Mouse (Mus musculus) lung, adult 2 months (tissue): ENCODE results near the gene Pde4b. TPM values are rescaled to one million over a fixed set of nuclear protein-coding genes. Genes with fewer than 3 reads are reported as not detected.

ENCODE experiments used
- DNase-seq: peaks from one replicate; pipeline ENCODE4 v3.0.0; 2022
- H3K4me1 ChIP-seq: fragments of 200-500 bp; 2 replicates; pipeline ENCODE4 v1.6.1; 2011; ENCODE audit warnings: low read length; ENCODE audit not compliant: control insufficient read depth, insufficient read depth
- H3K4me3 ChIP-seq: fragments of 200-500 bp; replicated peaks from 2 replicates; pipeline ENCODE3; 2011; ENCODE audit warnings: low read depth, mild to moderate bottlenecking, control low read depth, low read length; ENCODE audit errors: extremely low read depth
- CTCF ChIP-seq: fragments of 200-500 bp; IDR thresholded peaks from 2 replicates; pipeline ENCODE4 v1.5.1; 2011; ENCODE audit warnings: mild to moderate bottlenecking, low read length, control low read depth; ENCODE audit not compliant: insufficient read depth
- POLR2A ChIP-seq: fragments of 200-500 bp; IDR thresholded peaks from 2 replicates; pipeline ENCODE4 v1.6.1; 2011; ENCODE audit warnings: low read depth, mild to moderate bottlenecking, control low read depth, low read length, borderline replicate concordance; ENCODE audit errors: extremely low read depth
- WGBS: fragments of 180-500 bp; shearing (Covaris S2); methylation state at CpG from one replicate; pipeline ENCODE4 v1.1.7; 2018; 5-methylcytosine and 5-hydroxymethylcytosine counted together
- polyA plus RNA-seq: library from polyadenylated mRNA; depleted of rRNA; stranded (reverse); fragments of >200 nt; gene quantifications from 2 replicates; pipeline ENCODE4 v1.2.3, GENCODE M21; 2012

The Pde4b gene
- polyA plus RNA-seq, 1 experiment = 23.1 TPM

DNA sequence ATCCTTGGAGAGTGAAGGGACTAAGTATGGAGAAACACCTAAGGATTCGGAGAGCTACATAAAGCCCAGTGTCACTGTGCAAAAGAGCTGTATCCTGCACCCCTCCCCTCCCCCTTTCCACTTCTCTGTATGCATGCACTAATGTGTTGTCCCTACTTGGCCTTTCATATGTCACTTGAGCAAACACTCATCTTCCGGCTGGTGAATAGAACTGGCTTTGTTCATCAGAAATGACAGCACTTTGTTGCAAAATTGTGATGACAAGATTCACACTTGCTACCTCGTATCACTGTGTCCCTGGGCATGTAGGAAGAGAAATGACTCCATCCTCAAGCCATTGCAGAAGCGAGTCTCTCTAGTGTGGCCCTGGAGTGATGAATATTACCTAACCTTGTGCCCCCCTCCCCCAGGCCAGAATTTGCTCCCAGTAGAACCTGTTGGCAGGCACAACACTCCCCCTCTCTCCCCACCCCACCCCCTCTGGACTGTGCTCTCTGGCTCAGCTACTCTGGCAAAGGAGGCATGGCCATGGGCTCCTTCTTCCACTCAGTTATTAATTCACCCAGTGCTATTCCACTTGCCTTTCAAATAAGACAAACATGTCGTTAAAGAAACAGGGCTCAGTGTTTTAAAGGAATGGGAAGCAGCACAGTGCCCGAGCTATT, 497.4 kb downstream of the Pde4b start:
- DNase-seq = peak; percentile 3

GRCm38 (mm10) chr4:102585541-102585940, 498.2 kb downstream of the Pde4b start:
- H3K4me3 ChIP-seq = no peak overlapping the region
- 23% methylated on average over 4 of the region's 4 CpGs for WGBS
- DNase-seq = peak; percentile 1
- TF ChIP-seq POLR2A (no peak), CTCF (no peak)
- peaks cover 17% of the 10 kb centered on the region for H3K4me1 ChIP-seq

More for the DNA sequence above, 497.4 kb downstream of the Pde4b start:
- no peak for TF ChIP-seq CTCF
- Histone ChIP-seq H3K4me1 (peaks cover 21% of the 10 kb centered on the region), H3K4me3 (no peak overlapping the region)
- 23% methylated on average over 6 of the region's 6 CpGs for WGBS

DNA sequence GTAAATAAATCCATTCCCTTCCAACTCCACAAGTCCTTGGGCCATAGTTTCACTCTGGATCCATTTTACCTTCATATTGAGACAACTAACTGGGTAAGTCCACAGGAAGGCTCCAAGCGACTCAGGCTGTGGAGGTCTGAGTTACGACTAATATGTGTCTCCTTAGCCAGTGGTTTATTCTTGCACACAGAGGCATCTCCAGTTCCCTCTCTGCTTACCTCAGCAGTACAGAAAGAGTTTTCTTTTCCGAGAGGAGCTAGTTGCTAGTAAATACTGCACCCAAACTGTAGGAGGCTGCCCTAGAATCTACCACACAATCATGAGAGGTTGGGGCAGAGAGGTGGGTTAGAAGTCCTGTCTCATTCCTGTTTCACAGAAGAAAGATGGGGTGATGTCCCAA, 499.4 kb downstream of the Pde4b start:
- 79% methylated on average over 3 of the region's 3 CpGs for WGBS
- TF ChIP-seq POLR2A = no peak
- TF ChIP-seq CTCF = no peak
- no peak for DNase-seq
- Histone ChIP-seq H3K4me3 (no peak overlapping the region), H3K4me1 (peaks cover 17% of the 10 kb centered on the region)

DNA sequence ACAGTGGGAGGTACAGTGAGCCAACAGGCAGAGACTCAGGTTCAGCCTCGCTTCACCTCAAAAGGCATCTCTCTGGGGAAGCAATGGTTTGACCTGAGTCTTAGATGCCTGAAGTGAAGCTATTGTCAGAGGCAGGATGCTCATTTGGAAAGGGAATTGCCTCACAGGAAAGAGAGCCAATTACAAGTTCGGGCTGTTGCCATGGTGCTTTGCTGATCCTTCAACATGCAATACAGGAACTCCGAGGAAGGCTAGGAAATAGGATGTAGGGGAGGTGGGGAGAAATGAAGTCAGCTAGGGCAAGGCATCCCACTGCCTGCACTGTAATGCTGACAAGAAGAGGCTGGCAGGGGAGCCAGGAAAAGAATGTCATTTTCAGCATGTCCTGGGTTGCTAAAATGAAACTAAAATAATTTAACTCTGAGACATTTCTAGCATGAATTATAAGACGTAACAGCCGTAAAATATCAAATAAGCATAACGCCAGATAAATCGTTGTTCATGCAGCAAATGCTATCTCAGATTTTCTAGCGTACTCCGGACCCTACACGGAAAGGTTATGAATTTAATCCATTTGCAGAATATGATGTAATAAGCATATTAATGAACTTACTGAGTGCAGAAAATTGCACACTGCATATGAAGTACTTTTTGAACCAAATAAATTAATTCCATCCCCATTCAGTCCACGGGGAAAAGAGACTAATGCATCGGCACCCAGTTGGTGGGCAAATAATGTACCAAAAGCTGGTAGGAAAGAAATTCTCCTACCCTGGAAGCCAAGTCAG, 501.5 kb downstream of the Pde4b start:
- peak overlapping the region; percentile 59 for H3K4me3 ChIP-seq
- WGBS = 29% methylated on average over 12 of the region's 12 CpGs
- TF ChIP-seq POLR2A (no peak), CTCF (no peak)
- DNase-seq = no peak
- peaks cover 17% of the 10 kb centered on the region for H3K4me1 ChIP-seq

- TF ChIP-seq POLR2A = no peak
- Histone ChIP-seq H3K4me1 (peaks cover 15% of the 10 kb centered on the region), H3K4me3 (peak overlapping the region; percentile 28)
- WGBS = 12% methylated on average over 9 of the region's 9 CpGs
- no peak for DNase-seq
Observed at GRCm38 (mm10) chr4:102589537-102590031, 502.2 kb downstream of the Pde4b start.

GRCm38 (mm10) chr4:102591798-102592197, 504.5 kb downstream of the Pde4b start:
- Histone ChIP-seq H3K4me1 (peaks cover 10% of the 10 kb centered on the region), H3K4me3 (no peak overlapping the region)
- TF ChIP-seq POLR2A (no peak), CTCF (no peak)
- WGBS = 46% methylated on average over 4 of the region's 4 CpGs
- no peak for DNase-seq

DNA sequence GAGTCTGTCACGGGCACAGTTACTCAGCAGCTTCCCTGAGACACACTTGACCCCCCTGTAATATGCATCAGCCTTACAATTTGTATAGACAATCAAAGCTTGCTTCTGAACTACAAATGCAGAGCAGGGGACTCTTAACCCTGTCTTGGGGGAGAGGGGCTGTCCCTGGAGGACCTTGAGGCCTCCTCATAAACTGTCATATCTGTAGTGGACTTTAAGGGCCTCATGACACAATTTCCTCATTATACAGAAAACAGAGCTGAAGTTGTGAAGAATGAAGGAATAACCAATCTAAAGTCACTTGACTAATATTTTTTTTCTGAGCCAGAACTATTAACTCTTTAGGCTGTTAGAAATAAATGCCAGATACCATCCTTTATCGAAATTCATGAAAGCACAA, 505.2 kb downstream of the Pde4b start:
- TF ChIP-seq POLR2A (no peak), CTCF (no peak)
- Histone ChIP-seq H3K4me3 (no peak overlapping the region), H3K4me1 (peaks cover 10% of the 10 kb centered on the region)
- DNase-seq = no peak
- 83% methylated on average over 2 of the region's 2 CpGs for WGBS

DNA sequence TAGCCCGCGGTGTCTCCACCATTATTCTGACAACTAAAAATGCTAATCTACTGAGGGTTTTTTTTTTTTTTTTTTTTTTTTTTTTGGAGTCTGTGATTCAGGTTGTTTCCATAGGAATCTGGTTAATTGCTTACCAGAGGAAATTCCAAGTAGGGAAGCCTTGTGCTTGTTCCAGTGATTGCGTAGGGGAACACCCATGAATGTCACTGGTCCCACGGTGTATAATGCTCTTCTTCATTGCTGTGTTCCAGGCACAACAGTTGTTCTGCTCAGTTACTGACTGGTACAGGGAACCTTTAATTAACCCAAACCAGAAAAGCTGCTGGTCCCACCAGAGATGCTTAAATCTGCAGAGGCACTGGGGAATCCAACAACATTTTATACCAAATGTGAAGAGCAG, 506.3 kb downstream of the Pde4b start:
- H3K4me3 ChIP-seq = no peak overlapping the region
- peaks cover 3% of the 10 kb centered on the region; the same call in 1 of the 2 replicates for H3K4me1 ChIP-seq
- WGBS = 49% methylated on average over 4 of the region's 4 CpGs
- TF ChIP-seq POLR2A = no peak
- no peak for TF ChIP-seq CTCF
- no peak for DNase-seq

GRCm38 (mm10) chr4:102594506-102594905, 507.2 kb downstream of the Pde4b start:
- 86% methylated on average over 3 of the region's 3 CpGs for WGBS
- TF ChIP-seq POLR2A (no peak), CTCF (no peak)
- Histone ChIP-seq H3K4me1 (no peaks in the 10 kb centered on the region; the same call in 1 of the 2 replicates), H3K4me3 (no peak overlapping the region)
- DNase-seq = no peak

DNA sequence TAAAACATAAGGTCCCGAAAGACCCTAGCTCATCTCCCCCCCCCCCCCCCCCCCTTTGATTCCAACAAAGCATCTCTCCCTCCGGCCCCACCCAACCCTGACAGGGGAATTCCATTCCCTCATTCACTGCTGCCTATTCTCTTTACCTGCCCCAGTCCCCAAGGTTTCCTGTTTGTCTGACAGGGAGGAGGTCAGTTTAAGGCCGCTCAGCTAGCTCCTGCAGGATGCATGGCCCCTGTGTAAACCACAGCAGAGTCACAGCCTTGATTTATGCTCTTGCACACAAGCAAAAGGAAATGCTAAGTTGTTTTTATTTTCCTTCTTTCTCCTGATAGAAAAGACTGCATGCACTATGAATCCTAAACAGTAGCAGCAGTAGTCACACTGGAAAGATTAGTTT, 516.6 kb downstream of the Pde4b start:
- TF ChIP-seq CTCF = no peak
- no peak for TF ChIP-seq POLR2A
- no peak overlapping the region for H3K4me3 ChIP-seq
- 45% methylated on average over 3 of the region's 3 CpGs for WGBS
- no peak for DNase-seq
- H3K4me1 ChIP-seq = peaks cover 4% of the 10 kb centered on the region; the same call in 1 of the 2 replicates
